Mouse (Mus musculus): ENCODE data around the gene Nudt1.
A peak's percentile ranks its signal among the peaks of the same experiment; 100 is the strongest.

Nudt1 gene

DNA sequence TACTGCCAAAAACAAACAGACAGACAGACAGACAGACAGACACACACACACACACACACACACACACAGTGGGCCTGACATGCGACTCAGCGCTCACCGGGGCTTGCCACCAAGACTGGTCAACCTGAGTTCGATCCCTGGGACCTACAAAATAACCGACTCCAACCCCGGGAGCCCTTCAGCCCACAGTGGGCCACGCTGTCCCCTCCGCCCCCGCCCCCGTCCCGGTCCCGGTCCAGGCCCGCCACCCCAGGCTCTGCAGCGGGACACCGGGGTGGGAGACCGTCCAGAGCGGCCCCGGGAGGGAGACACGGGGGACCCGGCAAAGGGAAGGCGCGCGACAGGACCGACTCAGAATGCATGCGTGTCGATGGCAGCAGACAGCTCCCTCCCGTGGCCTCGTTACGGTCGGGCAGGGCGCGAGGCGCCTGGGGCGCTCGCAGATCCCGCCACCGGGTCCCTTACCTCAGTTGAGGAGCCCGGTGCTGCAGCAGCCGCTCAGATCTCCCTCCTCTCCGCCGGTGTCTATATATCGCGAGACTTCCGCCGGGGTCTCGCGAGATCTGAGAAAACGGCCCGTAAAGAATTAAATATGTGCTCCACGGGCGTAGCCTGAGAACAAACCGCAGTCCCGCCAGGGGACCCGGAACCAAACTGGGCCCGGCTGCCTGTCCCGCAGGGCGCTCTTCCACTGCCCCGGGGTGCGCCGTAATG is at the start of gene Nudt1, which contains the start of gene Mad1l1:
Nudt1 (plus strand) TSS at position 615 of the 714 bp plus-strand sequence.
Mad1l1 (minus strand) TSS at position 511 of the 714 bp plus-strand sequence.
- peak; percentile 95 to 96 for DNase-seq

DNA sequence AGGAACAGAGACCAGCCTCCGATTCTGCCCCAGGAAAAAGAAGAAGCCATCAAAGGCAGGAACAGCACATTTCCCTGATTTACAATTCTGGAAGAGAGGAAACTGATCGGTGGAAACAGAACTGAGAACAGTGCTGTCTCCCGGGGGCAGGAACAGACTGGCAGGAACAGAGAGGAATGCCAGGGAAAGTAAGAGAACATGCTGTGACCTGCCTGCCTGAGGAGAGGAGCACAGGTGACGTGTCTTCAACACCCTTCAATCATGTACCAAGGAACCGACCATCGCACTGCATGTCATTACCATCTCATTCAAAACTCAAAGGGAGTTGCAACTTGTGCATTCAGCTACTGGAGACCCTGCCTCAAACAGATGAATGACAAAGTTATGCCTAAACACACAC is 44.7 kb upstream of the Nudt1 start:
- no peak for DNase-seq

DNA sequence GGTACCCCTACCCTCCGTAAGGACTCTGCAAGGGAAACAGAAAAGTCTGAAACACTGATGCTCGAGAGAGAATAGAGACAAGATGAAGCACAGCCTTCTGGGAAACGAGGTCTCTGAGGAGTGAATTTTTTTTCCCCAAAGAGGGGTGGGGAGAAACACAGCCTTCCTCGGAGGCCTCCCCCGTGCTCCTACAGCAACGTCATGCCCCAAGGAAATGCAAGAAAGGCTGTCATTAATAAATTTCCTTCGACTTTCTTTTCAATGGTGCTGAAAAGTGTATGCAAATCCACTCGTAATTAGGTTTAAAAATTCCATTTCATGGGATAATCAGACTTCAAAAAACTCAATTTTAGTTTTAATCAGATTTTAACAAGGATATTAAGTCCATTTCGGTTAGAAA is 41.3 kb upstream of the Nudt1 start:
- no peak for DNase-seq

DNA sequence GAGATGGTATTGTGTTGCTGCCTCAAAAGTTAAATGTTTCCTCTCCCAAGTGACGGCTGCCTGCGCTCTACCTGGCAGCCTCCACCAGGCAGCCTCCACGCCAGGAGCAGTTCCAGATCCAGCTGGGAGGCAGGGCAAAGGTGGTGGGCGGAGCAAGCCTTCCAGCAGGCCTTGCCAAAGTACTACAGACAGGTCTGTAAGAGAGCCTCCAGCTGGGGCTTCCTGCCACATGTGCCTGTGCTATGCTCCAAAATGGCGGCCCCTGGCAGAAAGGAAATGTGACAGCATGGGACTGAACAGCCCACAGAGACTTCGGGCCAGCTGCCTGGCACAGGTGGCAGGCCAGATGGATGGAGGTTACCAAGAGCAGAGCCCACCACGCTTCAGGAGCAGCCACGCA is 39.1 kb upstream of the Nudt1 start:
- peak; percentile 84 to 88 for DNase-seq

DNA sequence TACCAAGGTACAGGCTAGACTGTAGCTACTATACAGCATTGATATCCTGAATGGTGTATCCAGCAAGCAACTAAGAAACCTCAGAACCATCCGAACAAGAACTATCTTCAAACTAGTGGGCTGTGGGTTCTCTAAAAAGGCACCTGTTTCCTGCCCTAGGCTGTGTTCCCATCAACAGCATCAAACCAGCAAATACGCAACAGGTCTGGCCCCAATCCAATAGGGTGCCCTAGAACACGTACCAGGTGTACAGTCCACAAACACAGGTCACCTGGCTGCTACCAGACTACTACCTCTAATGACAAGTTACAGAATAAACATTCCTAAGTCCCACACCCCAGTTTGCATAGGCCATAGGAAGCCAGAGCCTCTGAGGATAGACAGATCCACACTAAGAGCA is 38.6 kb upstream of the Nudt1 start:
- no peak for DNase-seq

DNA sequence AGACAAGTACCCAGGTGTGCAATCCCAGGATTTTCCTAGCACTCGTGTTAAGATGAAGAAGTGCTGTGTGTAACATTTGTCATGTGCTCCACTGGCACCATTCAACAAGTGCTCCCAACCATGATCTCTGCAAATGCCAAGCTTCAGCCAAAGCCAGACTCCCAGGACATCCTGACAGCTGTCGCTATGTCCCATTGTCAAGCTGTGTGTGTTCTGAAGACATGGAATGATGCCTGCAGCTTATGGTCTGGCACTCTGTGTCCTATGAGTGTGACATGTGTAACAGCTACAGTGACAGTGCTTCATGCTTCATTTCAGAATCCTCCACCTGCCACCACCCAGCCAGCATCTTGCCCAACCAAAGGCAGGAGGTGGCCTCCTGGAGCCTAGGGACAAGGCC is 37.4 kb upstream of the Nudt1 start:
- no peak for DNase-seq

DNA sequence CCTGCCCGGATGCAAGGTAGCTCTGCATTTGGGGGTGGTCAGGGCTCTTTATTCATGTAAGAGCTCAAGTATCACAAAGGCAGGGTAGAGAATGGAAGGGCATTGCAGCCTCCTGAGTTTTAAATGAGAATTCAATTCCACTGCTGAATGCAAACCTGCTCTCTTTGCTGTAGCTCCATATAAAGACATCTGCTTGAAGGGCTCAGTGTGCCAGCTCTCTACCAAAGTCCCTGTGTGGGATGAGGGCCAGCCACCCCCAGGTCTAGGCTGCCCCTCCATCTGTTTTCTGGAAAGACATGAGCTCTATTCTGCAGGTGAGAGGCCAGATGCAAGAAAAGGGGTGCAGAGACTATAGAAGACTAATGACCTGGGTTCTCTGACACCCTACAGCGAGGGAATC is 36.7 kb upstream of the Nudt1 start:
- DNase-seq, result no peak

DNA sequence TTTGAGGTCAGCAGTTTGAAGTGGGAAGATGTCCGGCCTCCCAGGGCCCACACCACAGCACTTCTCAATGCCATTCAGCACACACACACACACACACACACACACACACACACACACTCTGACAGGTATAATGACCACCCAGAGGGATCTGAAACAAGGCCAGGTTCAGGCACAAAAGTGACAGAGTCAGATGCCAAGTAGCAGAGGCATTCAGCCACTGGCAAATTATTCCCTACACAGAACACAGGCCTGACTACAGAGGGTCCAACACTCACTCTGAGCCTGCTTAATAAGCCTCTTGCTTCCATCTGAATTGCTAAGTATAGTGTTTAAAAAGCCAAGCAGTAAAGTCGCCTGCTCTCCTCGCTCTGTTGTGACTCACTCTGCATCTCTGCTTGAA is 33.2 kb upstream of the Nudt1 start:
- no peak for DNase-seq

DNA sequence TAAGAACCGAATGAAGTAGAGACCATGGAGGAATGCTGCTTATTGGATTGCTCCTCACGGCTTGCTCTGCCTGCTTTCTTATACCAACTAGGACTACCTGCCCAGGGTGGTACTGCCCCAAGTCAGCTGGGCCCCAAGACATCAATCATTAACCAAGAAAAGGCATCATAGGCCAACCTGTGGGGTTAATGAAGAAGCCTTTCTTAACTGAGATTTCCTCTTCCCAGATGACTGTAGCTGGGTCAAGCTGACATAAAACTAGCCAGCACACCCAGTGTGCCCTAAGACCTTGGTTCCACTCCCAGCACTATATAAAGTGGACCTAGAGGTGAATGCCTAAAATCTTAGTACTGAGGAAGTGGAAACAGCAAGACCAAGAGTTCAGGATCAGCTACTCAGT is 32.3 kb upstream of the Nudt1 start:
- peak; percentile 32 to 55 for DNase-seq

DNA sequence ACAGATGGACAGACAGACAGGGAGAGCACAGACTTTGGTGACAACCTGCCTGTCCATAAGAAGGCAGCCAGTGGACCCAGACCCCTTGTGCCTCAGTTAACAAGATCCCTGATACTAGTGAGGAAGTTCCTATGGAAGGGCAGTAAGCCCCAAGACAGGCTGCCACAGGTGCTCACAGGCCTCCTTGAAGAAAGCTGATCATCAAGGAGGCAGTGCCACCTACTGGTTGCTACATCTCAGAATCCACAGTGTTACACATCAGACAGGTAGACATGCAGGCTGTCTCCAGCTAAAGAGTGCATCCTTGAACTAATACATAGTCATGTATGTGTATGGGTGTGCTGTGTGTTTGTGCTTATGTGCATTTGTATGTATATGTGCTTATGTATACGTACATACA is 29.3 kb upstream of the Nudt1 start:
- DNase-seq, result peak; percentile 61 to 79

DNA sequence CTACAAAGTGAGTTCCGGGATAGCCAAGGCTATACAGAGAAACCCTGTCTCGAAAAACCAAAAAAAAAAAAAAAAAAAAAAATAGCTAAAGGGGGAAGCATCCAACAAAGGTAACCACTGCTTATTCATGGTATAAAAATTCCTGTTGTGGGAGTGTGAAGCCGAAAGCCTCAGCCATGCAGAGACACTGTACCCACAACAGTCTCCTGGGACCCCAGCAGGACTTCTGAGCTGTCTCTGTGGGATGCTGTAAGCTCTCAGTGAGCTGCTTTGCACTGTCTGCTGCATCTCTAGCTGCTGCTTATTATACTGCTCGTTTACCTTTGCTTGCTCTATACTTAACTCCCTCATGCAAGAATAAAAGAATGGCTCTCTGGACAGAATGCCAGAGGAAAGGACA is 23.2 kb upstream of the Nudt1 start:
- DNase-seq, result no peak

DNA sequence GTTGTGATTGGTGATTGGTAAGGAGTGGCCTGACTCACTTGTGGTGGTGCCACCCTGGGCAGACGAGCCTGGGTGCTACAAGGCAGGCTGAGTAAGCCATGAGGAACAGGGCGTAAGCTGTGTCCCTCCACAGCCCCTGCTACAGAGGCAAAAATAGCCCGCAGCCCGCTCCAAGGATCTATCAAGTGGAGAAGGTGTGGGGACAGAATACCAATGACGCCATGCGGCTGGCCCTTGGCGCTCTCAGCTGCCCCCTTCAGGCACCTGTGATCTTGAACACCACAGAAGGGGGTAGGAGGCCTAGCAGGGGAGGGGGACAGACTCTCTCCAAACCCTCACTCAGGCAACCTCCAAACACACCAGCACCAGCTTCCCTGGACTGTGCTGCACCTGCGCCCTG is 15.4 kb upstream of the Nudt1 start:
- DNase-seq, result no peak

DNA sequence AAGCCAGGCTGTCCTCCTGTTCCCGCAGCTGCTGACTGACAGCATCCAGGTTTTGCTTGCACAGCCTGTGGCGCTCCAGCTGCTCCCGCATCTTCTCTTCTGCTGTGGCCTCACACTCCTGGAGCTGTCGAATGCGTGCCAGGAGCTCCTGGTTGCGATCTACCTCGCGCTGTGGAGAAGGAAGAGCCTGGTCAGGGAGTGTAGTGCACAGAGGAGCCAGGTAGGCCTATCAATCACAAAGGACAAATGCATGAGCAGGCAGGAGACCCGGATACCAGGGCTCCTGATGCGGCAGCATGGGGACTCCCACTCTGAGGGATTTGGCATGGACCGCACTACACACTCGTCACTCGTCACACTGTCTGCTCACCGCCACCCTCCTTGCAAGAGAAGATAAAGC is 13.9 kb upstream of the Nudt1 start:
- no peak for DNase-seq

DNA sequence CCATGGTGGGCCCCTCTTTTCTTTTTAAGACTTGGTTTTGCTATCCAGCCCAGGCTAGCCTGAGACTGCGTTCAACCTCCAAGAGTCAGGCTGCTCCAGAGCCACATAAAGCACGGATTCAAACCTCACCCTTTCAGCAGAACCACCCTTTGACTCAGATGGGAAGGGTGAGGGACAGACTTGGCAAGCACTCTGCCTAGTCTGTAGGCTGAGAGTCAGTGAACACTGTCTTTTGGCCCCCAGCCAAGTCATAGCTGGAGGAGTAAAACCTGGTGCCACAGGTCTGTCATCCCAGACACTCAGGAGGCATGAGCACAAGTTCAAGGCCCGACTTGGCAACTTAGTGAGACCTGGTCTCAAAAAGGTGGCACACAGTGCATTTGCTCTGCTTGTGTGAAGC is 4.7 kb upstream of the Nudt1 start:
- no peak for DNase-seq

DNA sequence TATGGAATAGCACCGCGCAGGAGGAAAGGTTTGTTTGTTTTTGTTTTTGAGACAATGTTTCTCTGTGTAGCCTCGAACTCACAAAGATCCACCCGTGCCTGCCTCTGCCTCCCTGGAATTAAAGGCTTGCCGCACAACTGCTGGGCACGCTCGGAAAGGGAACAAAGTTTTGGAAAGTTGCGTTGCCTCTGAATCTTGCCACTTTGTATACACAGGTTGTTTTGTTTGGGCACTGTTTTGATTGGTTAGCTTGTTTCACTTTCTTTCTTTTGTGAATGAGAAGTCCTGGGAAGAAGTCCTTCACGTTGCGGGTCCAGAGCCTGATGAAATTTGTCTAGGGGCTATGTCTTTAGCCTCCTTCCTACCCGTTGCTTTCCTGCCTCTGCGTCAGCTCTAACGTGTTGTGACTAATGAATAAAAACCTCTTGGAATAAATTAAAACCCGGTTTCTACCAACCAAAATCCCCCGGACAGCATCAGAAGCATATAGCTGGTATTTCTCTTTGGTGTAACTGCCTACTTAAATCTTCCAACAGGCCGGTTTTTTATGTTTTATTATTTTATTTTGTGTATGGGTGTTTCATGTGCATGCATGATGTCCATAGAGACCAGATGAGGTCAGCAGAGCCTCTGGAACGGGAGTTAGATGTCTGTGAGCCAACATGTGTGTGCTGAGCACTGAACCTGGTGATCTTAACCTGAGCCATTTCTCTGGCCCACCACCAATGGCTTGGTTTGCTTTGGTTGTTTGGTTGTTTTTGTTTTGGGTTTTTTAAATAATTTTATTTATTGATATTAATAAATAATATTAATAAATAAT is 510 bp downstream of the Nudt1 start:
- DNase-seq, result no peak

DNA sequence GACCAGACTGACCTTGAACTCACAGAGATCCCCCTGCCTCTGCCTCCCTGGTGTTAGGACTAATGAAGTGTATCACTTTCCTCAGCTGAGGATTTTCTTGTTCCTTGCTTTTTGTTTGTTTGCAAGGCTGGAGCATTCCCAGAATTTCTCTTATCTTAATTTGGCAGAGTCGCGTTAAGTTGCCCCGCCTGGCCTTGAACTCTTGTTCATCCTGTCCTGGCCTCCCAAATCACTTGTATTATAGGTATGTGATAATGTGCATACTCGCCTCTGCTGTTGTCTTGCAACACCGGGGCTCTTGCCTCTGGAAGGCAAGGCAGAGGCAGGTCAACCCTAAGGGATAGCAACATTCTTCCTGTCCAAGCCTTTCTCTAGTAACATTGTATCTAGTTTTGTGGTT is 2.6 kb downstream of the Nudt1 start:
- DNase-seq, result no peak

DNA sequence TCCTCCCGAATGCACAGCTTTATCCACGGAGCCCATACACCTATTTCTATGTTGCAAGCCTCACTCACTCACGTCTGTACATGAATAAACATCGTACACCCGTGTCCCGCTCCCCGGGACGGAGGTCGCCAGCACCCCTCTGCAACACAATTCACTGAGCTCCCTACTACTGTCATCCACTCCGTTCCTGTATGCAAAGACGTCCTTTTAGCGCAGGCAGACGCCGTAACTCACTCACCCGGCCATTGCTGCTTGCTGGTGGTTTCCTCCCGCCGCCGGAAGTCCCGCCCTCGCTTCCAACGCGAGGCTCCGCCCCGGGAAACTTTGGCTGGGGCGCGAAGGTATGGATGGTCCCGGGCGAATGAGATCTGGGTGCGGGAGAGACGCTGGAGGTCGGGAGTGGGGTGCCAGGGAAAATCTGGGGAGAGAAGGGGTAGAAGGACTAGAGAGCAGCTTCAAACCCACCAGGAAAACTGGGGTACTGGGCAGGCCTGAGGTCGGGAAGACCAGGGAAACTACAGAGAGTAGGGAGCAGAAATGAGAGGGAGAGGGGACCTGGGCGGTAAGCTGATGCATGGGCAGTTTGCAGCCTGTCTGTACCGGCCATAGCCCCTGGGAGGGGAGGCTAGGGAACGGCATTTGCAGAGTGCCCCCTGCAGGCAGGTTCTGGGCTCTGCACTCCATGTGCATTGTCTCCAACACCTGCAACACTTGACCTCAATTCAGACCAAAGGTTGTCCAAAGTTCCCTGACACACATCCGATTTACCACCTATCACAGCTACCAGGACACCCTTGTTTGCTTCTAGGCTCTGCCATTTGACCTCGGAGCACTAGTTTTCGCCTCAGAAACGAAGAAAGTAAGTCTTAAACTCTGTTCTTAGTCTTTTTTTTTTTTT is 10.4 kb downstream of the Nudt1 start, which contains the start of gene Mrm2:
Mrm2 (minus strand) TSS at position 284 of the 898 bp plus-strand sequence.
- peak; percentile 83 to 93 for DNase-seq

DNA sequence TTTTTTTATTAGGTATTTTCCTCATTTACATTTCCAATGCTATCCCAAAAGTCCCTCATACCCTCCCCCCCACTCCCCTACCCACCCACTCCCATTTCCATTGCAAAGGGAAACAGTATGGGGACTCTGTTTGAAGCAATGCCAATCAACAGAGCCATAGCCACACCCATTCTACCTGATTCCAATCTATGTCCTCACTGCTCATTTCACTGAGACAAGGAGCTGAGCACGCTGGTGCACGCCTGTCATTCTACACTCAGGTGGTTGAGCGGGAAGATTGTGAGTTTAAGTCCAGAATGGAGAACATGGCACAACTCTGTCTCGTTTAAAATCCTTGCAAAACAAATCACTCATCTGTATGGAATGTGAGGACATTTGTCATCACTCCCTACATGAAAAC is 11.1 kb downstream of the Nudt1 start:
- DNase-seq, result no peak

DNA sequence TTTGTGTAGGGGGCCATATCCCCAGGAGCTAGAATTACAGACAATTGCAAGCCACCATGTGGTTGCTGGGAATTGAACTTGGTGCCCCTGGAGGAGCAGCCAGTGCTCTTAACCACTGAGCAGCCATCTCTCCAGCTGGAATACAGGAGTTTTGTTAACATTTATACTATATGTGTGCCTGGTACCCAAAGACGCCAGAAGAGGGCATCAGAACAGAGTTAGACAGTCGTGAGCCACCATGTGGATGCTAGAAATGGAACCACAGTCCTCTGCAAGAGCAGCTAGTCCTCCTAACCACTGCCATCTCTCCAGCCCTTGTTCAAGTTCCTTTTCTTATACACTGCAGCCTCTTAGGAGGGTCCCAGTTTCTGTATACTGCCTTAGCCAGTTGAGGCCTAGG is 12.2 kb downstream of the Nudt1 start:
- peak in 1 of 2 experiments; percentile 39 for DNase-seq

DNA sequence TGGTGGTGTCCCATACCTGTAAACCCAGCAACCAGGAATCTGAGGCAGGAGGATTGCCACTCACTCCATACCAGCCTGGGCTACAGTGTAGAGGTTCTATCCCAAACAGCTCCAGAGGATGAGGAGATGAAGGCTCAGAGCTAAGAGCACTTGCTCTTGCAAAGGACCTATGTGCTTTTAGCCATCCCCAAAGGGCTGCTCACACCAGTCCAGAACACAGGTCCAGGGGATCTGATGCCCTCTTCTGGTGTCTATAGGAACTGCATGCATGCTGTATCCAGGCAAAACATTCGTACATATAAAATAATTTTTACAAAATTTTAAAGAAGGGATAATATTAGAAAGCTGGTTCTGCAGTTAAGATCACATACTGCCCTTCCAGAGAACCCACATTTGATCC is 15.2 kb downstream of the Nudt1 start:
- DNase-seq, result peak in 1 of 2 experiments; percentile 65

DNA sequence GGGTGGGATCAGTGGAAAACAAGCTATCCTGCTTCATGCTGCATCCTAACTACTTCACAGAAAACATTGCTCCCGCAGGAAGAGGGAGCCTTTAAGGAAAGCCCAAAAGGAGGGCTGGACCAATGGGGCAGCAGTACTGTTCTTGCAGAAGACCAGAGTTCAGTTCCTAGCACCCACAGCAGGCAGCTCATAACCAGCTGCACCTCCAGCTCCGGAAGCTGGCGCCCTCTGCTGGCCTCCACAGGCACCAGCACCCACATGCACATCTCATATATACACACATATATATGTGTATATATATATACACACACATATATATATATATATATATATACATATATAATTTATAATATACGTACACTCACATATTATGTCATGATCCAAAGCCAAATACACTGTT is 17.3 kb downstream of the Nudt1 start:
- no peak for DNase-seq

DNA sequence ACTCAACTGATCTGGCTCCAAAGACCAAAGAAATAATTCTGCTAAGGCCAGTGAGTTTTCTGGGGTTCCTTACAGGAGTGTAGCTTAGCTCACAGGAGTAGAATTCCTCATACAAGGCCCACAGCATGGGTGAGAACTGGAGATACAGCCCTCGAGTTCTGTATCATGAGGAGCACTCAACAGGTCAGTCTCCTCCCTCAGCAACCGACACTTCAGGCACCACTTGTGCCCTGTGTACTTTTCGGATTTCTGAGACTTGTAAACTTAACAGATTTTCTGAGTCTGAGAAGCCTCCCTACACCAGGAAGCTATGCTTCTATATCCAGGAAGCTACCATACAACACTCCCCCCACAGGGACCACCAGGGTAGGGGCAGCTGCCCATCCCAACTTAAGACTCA is 18.4 kb downstream of the Nudt1 start:
- no peak for DNase-seq

DNA sequence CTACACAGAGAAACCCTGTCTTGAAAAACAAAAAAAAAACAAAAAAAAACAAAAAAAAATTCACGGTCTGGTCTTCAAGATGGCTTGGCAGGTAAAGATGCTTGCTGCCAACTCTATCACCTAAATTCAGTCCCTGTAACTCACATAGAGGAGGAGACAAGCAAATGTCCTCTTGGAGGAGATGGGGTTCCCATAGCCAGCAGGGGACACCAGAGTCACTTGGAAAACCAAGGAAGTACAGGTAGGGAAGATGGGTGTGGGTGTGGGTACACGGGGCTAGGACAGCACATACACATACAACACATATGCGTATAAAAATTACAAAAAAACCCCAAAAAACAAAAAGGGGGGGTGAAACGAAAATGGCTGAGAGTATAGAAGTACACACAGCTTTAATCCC is 21.4 kb downstream of the Nudt1 start:
- no peak for DNase-seq
